Mouse (Mus musculus): ENCODE measurements at regions not wholly inside any gene's neighbourhood (a gene's known extent, or its start where the extent isn't known, plus 50 kb on each side); places are given as distances from the start of the nearest gene placed in this dataset.
"Not testable (repeated sequence)": the region's sequence is repeated elsewhere in the genome, so short reads cannot be mapped to it uniquely, and the experiment has no call there.

DNA sequence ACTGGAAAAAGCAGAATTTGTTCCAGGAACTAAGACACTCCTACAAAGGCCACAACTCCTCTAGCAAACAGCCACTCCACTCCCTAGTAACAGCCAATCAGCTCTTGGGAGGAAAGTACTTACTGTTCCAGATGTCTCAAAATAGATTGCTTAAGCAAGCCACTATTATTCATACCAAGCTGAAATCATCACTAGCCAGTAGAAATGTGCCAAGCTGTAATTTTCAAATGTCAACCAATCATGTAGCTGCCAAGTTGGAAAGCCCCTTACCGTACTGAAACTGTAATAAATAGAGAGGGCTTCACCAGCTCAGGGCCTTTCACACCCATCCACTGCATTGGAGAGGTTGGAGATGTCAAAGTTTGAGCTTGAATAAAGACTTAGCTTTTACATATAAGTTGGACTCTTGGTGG, 164.9 kb upstream of the Trim24 start:
- TF ChIP-seq CTCF (IDR thresholded peaks at IDR 0.05; ENCODE audit: low read depth, low read length) (no peak), TAL1 (conservative IDR thresholded peaks at IDR 0.05; ENCODE audit: low read depth, low read length) (no peak), GATA1 (IDR thresholded peaks at IDR 0.05; ENCODE audit: borderline replicate concordance, low read length) (no peak), POLR2AphosphoS5 (IDR thresholded peaks at IDR 0.05; ENCODE audit: insufficient replicate concordance, low read depth, low read length) (no peak), GATA2 (IDR thresholded peaks at IDR 0.05; ENCODE audit: borderline replicate concordance, low read depth, low read length) (no peak)
- Histone ChIP-seq H3K9me3 (replicated peaks) (no peaks in the 10 kb centered on the region), H3K4me1 (ENCODE audit: insufficient read depth, low read depth, low read length) (no peaks in the 10 kb centered on the region), H3K27me3 (ENCODE audit: insufficient read depth, low read length) (no peaks in the 10 kb centered on the region), H3K4me3 (ENCODE audit: low read depth, low read length) (no peak overlapping the region), H3K36me3 (replicated peaks) (no peaks in the 10 kb centered on the region)
- DNase-seq (ENCODE audit: low spot score), result no peak
- ATAC-seq (ENCODE audit: extremely low read depth, insufficient number of reproducible peaks, low FRiP score, poor library complexity, severe bottlenecking), result no peak

GRCm38 (mm10) chr6:37707671-37708070, 162.9 kb upstream of the Trim24 start:
- not testable (repeated sequence) for H3K4me3 ChIP-seq (ENCODE audit: low read depth, low read length); H3K27me3 ChIP-seq (ENCODE audit: insufficient read depth, low read length); ATAC-seq (ENCODE audit: extremely low read depth, insufficient number of reproducible peaks, low FRiP score, poor library complexity, severe bottlenecking); H3K36me3 ChIP-seq (replicated peaks); DNase-seq (ENCODE audit: low spot score); H3K9me3 ChIP-seq (replicated peaks); H3K4me1 ChIP-seq (ENCODE audit: insufficient read depth, low read depth, low read length)

- no peaks in the 10 kb centered on the region for H3K27me3 ChIP-seq (ENCODE audit: insufficient read depth, low read length)
- H3K9me3 ChIP-seq (replicated peaks), result no peaks in the 10 kb centered on the region
- no peaks in the 10 kb centered on the region for H3K4me1 ChIP-seq (ENCODE audit: insufficient read depth, low read depth, low read length)
- no peak for ATAC-seq (ENCODE audit: extremely low read depth, insufficient number of reproducible peaks, low FRiP score, poor library complexity, severe bottlenecking)
- no peak overlapping the region for H3K4me3 ChIP-seq (ENCODE audit: low read depth, low read length)
- H3K36me3 ChIP-seq (replicated peaks), result no peaks in the 10 kb centered on the region
- no peak for DNase-seq (ENCODE audit: low spot score)
- TF ChIP-seq GATA2 (IDR thresholded peaks at IDR 0.05; ENCODE audit: borderline replicate concordance, low read depth, low read length), result no peak
- no peak for TF ChIP-seq TAL1 (conservative IDR thresholded peaks at IDR 0.05; ENCODE audit: low read depth, low read length)
- TF ChIP-seq GATA1 (IDR thresholded peaks at IDR 0.05; ENCODE audit: borderline replicate concordance, low read length), result no peak
- no peak for TF ChIP-seq CTCF (IDR thresholded peaks at IDR 0.05; ENCODE audit: low read depth, low read length)
- no peak for TF ChIP-seq POLR2AphosphoS5 (IDR thresholded peaks at IDR 0.05; ENCODE audit: insufficient replicate concordance, low read depth, low read length)
Observed at GRCm38 (mm10) chr6:37711766-37712165, 158.8 kb upstream of the Trim24 start.

DNA sequence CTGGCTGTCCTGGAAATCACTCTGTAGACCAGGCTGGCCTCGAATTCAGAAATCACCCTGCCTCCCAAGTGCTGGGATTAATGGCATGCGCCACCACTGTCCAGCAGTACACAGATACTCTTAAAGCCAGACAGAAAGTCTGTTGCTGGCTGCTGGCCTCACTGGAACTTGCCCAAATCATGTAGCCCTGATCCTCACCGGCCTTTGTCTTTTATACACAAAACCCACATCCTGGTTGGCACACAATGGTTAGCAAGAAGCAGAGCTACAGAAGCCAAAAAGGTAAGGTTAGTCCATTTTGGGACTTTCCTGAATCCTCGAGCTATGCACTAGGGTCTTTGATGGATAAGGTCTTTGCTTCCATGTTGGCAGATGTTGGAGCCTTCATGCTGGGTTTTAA, 157.2 kb upstream of the Trim24 start:
- no peaks in the 10 kb centered on the region for H3K36me3 ChIP-seq (replicated peaks)
- no peaks in the 10 kb centered on the region for H3K4me1 ChIP-seq (ENCODE audit: insufficient read depth, low read depth, low read length)
- ATAC-seq (ENCODE audit: extremely low read depth, insufficient number of reproducible peaks, low FRiP score, poor library complexity, severe bottlenecking) (no peak), DNase-seq (ENCODE audit: low spot score) (no peak)
- H3K9me3 ChIP-seq (replicated peaks), result no peaks in the 10 kb centered on the region
- no peak overlapping the region for H3K4me3 ChIP-seq (ENCODE audit: low read depth, low read length)
- TF ChIP-seq POLR2AphosphoS5 (IDR thresholded peaks at IDR 0.05; ENCODE audit: insufficient replicate concordance, low read depth, low read length), result no peak
- TF ChIP-seq GATA2 (IDR thresholded peaks at IDR 0.05; ENCODE audit: borderline replicate concordance, low read depth, low read length), result no peak
- no peak for TF ChIP-seq GATA1 (IDR thresholded peaks at IDR 0.05; ENCODE audit: borderline replicate concordance, low read length)
- no peak for TF ChIP-seq TAL1 (conservative IDR thresholded peaks at IDR 0.05; ENCODE audit: low read depth, low read length)
- TF ChIP-seq CTCF (IDR thresholded peaks at IDR 0.05; ENCODE audit: low read depth, low read length), result no peak
- H3K27me3 ChIP-seq (ENCODE audit: insufficient read depth, low read length), result no peaks in the 10 kb centered on the region

GRCm38 (mm10) chr6:37714223-37714928, 156.2 kb upstream of the Trim24 start:
- TF ChIP-seq GATA1 (IDR thresholded peaks at IDR 0.05; ENCODE audit: borderline replicate concordance, low read length) (no peak), GATA2 (IDR thresholded peaks at IDR 0.05; ENCODE audit: borderline replicate concordance, low read depth, low read length) (no peak), CTCF (IDR thresholded peaks at IDR 0.05; ENCODE audit: low read depth, low read length) (no peak)
- no peak for DNase-seq (ENCODE audit: low spot score)

GRCm38 (mm10) chr6:37721736-37722135, 148.9 kb upstream of the Trim24 start:
- no peaks in the 10 kb centered on the region for H3K27me3 ChIP-seq (ENCODE audit: insufficient read depth, low read length)
- H3K4me3 ChIP-seq (ENCODE audit: low read depth, low read length), result no peak overlapping the region
- TF ChIP-seq CTCF (IDR thresholded peaks at IDR 0.05; ENCODE audit: low read depth, low read length), result no peak
- TF ChIP-seq GATA2 (IDR thresholded peaks at IDR 0.05; ENCODE audit: borderline replicate concordance, low read depth, low read length), result no peak
- no peak for TF ChIP-seq TAL1 (conservative IDR thresholded peaks at IDR 0.05; ENCODE audit: low read depth, low read length)
- DNase-seq (ENCODE audit: low spot score), result no peak
- no peaks in the 10 kb centered on the region for H3K36me3 ChIP-seq (replicated peaks)
- no peaks in the 10 kb centered on the region for H3K4me1 ChIP-seq (ENCODE audit: insufficient read depth, low read depth, low read length)
- ATAC-seq (ENCODE audit: extremely low read depth, insufficient number of reproducible peaks, low FRiP score, poor library complexity, severe bottlenecking), result no peak
- no peaks in the 10 kb centered on the region for H3K9me3 ChIP-seq (replicated peaks)

More at GRCm38 (mm10) chr6:37714223-37714928, 156.2 kb upstream of the Trim24 start:
- no peaks in the 10 kb centered on the region for H3K36me3 ChIP-seq (replicated peaks)
- H3K4me1 ChIP-seq (ENCODE audit: insufficient read depth, low read depth, low read length), result no peaks in the 10 kb centered on the region
- no peaks in the 10 kb centered on the region for H3K27me3 ChIP-seq (ENCODE audit: insufficient read depth, low read length)
- ATAC-seq (ENCODE audit: extremely low read depth, insufficient number of reproducible peaks, low FRiP score, poor library complexity, severe bottlenecking), result no peak
- H3K9me3 ChIP-seq (replicated peaks), result no peaks in the 10 kb centered on the region
- no peak overlapping the region for H3K4me3 ChIP-seq (ENCODE audit: low read depth, low read length)

DNA sequence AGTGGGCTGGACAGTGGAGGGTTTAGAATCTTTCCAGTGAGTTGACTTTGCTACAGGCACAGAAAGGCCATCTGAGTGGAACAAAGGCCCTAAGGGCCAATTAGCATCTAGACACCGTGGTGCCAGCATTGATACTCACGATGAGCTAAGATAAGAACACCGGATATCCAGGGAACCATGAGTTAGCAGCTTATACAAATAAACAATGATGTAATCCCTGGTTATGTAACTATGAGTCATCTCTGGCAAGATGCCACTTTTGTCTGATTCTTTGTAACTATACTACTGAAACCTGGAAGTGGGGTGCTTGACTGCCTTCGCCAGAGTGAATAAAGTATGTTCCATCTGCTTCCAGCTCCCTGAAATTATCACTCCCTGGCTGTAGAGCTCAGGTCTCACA, 147.3 kb upstream of the Trim24 start:
- ATAC-seq (ENCODE audit: extremely low read depth, insufficient number of reproducible peaks, low FRiP score, poor library complexity, severe bottlenecking) (no peak), DNase-seq (ENCODE audit: low spot score) (no peak)
- Histone ChIP-seq H3K4me1 (ENCODE audit: insufficient read depth, low read depth, low read length) (no peaks in the 10 kb centered on the region), H3K27me3 (ENCODE audit: insufficient read depth, low read length) (no peaks in the 10 kb centered on the region), H3K36me3 (replicated peaks) (no peaks in the 10 kb centered on the region), H3K9me3 (replicated peaks) (no peaks in the 10 kb centered on the region), H3K4me3 (ENCODE audit: low read depth, low read length) (no peak overlapping the region)
- TF ChIP-seq GATA1 (IDR thresholded peaks at IDR 0.05; ENCODE audit: borderline replicate concordance, low read length), result no peak
- TF ChIP-seq GATA2 (IDR thresholded peaks at IDR 0.05; ENCODE audit: borderline replicate concordance, low read depth, low read length), result no peak
- no peak for TF ChIP-seq POLR2AphosphoS5 (IDR thresholded peaks at IDR 0.05; ENCODE audit: insufficient replicate concordance, low read depth, low read length)
- no peak for TF ChIP-seq TAL1 (conservative IDR thresholded peaks at IDR 0.05; ENCODE audit: low read depth, low read length)
- TF ChIP-seq CTCF (IDR thresholded peaks at IDR 0.05; ENCODE audit: low read depth, low read length), result no peak
